Mouse (Mus musculus) stomach, postnatal 0 days (tissue): ENCODE results near the gene Traf1. TPM values are rescaled to one million over a fixed set of nuclear protein-coding genes. Genes with fewer than 3 reads are reported as not detected.

Source experiments
- ATAC-seq: fragments of 200-750 bp; cut with Nextera tagmentation; 2 replicates; pipeline ENCODE4 v1.8.0; 2017; ENCODE audit not compliant: low FRiP score, low TSS enrichment
- DNase-seq: peaks from one replicate; pipeline ENCODE4 v3.0.0-alpha.2; 2016; ENCODE audit warnings: low spot score
- H3K27ac ChIP-seq: fragments of 300-500 bp; sonication (generic); replicated peaks from 2 replicates; pipeline ENCODE4 v1.5.1; 2014; ENCODE audit warnings: mild to moderate bottlenecking, control low read depth
- H3K27me3 ChIP-seq: fragments of 300-500 bp; sonication (generic); 2 replicates; pipeline ENCODE4 v1.6.1; 2014; ENCODE audit warnings: low read length; ENCODE audit not compliant: control insufficient read depth, insufficient read depth
- H3K36me3 ChIP-seq: fragments of 300-500 bp; sonication (generic); 2 replicates; pipeline ENCODE4 v1.6.1; 2014; ENCODE audit warnings: low read length, mixed read lengths; ENCODE audit not compliant: control insufficient read depth, insufficient read depth
- H3K4me1 ChIP-seq: fragments of 300-500 bp; sonication (generic); replicated peaks from 2 replicates; pipeline ENCODE4 v1.6.1; 2014; ENCODE audit warnings: antibody characterized with exemption; ENCODE audit not compliant: control insufficient read depth, insufficient read depth
- H3K4me2 ChIP-seq: fragments of 300-500 bp; sonication (generic); replicated peaks from 2 replicates; pipeline ENCODE4 v1.6.1; 2014; ENCODE audit warnings: low read depth, mild to moderate bottlenecking, control low read depth, moderate library complexity
- H3K4me3 ChIP-seq: fragments of 300-500 bp; sonication (generic); 2 replicates; pipeline ENCODE4 v1.5.1; 2014; ENCODE audit warnings: low read depth, low read length, control low read depth
- H3K9ac ChIP-seq: fragments of 300-500 bp; sonication (generic); 2 replicates; pipeline ENCODE4 v1.6.1; 2014; ENCODE audit warnings: mild to moderate bottlenecking, low read length, control low read depth, mixed read lengths
- H3K9me3 ChIP-seq: fragments of 300-500 bp; sonication (generic); 2 replicates; pipeline ENCODE4 v1.6.1; 2016; ENCODE audit warnings: low read length; ENCODE audit not compliant: control insufficient read depth
- CTCF ChIP-seq: IDR thresholded peaks from 2 replicates; pipeline ENCODE4 v1.5.1; 2016; ENCODE audit warnings: antibody characterized with exemption, low read depth, mild to moderate bottlenecking, moderate library complexity
- EP300 ChIP-seq: optimal IDR thresholded peaks from 2 replicates; pipeline ENCODE3; 2016; ENCODE audit warnings: antibody characterized with exemption
- WGBS: fragments of 180-500 bp; shearing (Covaris S2); extraction: QIAGEN DNeasy Blood & Tissue Kit; methylation state at CpG from one replicate; pipeline ENCODE4 v1.1.7; 2014; 5-methylcytosine and 5-hydroxymethylcytosine counted together
- polyA plus RNA-seq: library from polyadenylated mRNA; unstranded; fragments of >200 nt; fragmentation: Nextera tagmentation; extraction: Ambion mirVana; gene quantifications from 2 replicates; pipeline ENCODE4 v1.2.1, GENCODE M21; 2015

Traf1 gene
- polyA plus RNA-seq, 1 experiment from 2014 or later, result 1.7 TPM

GRCm38 (mm10) chr2:34991966-34992365 is 30.4 kb upstream of the Traf1 start:
- Histone ChIP-seq H3K9ac (no peak overlapping the region), H3K27me3 (no peaks in the 10 kb centered on the region), H3K36me3 (no peaks in the 10 kb centered on the region), H3K9me3 (no peaks in the 10 kb centered on the region), H3K4me2 (no peak overlapping the region), H3K4me1 (no peaks in the 10 kb centered on the region), H3K4me3 (no peak overlapping the region), H3K27ac (no peak overlapping the region)
- TF ChIP-seq CTCF (no peak), EP300 (no peak)
- ATAC-seq (no peak), DNase-seq (no peak)
- WGBS, result 78% methylated on average over 3 of the region's 3 CpGs

GRCm38 (mm10) chr2:34989749-34990148 is 28.2 kb upstream of the Traf1 start:
- no peaks in the 10 kb centered on the region for H3K36me3 ChIP-seq
- H3K4me2 ChIP-seq, result no peak overlapping the region
- H3K27ac ChIP-seq, result no peak overlapping the region
- H3K4me3 ChIP-seq, result no peak overlapping the region
- WGBS, result 53% methylated on average over 1 of the region's 1 CpGs
- DNase-seq, result no peak
- no peak overlapping the region for H3K9ac ChIP-seq
- no peak for TF ChIP-seq EP300
- no peak for TF ChIP-seq CTCF
- no peaks in the 10 kb centered on the region for H3K27me3 ChIP-seq
- H3K9me3 ChIP-seq, result no peaks in the 10 kb centered on the region
- ATAC-seq, result no peak
- H3K4me1 ChIP-seq, result no peaks in the 10 kb centered on the region

GRCm38 (mm10) chr2:34987595-34987994 is 26.0 kb upstream of the Traf1 start:
- TF ChIP-seq EP300 (no peak), CTCF (no peak)
- WGBS, result 46% methylated on average over 1 of the region's 1 CpGs
- Histone ChIP-seq H3K4me2 (no peak overlapping the region), H3K36me3 (no peaks in the 10 kb centered on the region), H3K27ac (no peak overlapping the region), H3K4me3 (no peak overlapping the region), H3K9me3 (no peaks in the 10 kb centered on the region), H3K9ac (no peak overlapping the region), H3K4me1 (no peaks in the 10 kb centered on the region), H3K27me3 (no peaks in the 10 kb centered on the region)
- DNase-seq (no peak), ATAC-seq (no peak)

- Histone ChIP-seq H3K9me3 (no peaks in the 10 kb centered on the region), H3K27ac (no peak overlapping the region), H3K27me3 (no peaks in the 10 kb centered on the region), H3K4me1 (no peaks in the 10 kb centered on the region), H3K9ac (no peak overlapping the region), H3K36me3 (no peaks in the 10 kb centered on the region), H3K4me2 (no peak overlapping the region), H3K4me3 (no peak overlapping the region)
- TF ChIP-seq CTCF (no peak), EP300 (no peak)
- ATAC-seq (no peak), DNase-seq (no peak)
- 84% methylated on average over 8 of the region's 8 CpGs for WGBS
Measured at GRCm38 (mm10) chr2:34984885-34985284, 23.3 kb upstream of the Traf1 start.

GRCm38 (mm10) chr2:34982906-34983698 is 21.5 kb upstream of the Traf1 start:
- H3K27ac ChIP-seq, result no peak overlapping the region
- TF ChIP-seq EP300 (no peak), CTCF (no peak)
- H3K9me3 ChIP-seq, result no peaks in the 10 kb centered on the region
- ATAC-seq (no peak), DNase-seq (no peak)
- no peaks in the 10 kb centered on the region for H3K27me3 ChIP-seq
- H3K9ac ChIP-seq, result no peak overlapping the region
- no peak overlapping the region for H3K4me2 ChIP-seq
- H3K4me1 ChIP-seq, result no peaks in the 10 kb centered on the region
- H3K36me3 ChIP-seq, result no peaks in the 10 kb centered on the region
- 52% methylated on average over 11 of the region's 11 CpGs for WGBS
- H3K4me3 ChIP-seq, result no peak overlapping the region

- Histone ChIP-seq H3K4me1 (no peaks in the 10 kb centered on the region), H3K9ac (no peak overlapping the region), H3K9me3 (no peaks in the 10 kb centered on the region), H3K4me3 (no peak overlapping the region), H3K36me3 (no peaks in the 10 kb centered on the region), H3K27ac (no peak overlapping the region), H3K4me2 (no peak overlapping the region), H3K27me3 (no peaks in the 10 kb centered on the region)
- DNase-seq (no peak), ATAC-seq (no peak; the same call in 1 of the 2 replicates)
- 63% methylated on average over 14 of the region's 14 CpGs for WGBS
- TF ChIP-seq EP300 (no peak), CTCF (no peak)
Measured at GRCm38 (mm10) chr2:34982096-34982724, 20.6 kb upstream of the Traf1 start.
